Mouse (Mus musculus): ENCODE measurements at regions not wholly inside any gene's neighbourhood (a gene's known extent, or its start where the extent isn't known, plus 50 kb on each side); places are given as distances from the start of the nearest gene placed in this dataset.

GRCm38 (mm10) chr3:115599281-115599680, 115.6 kb downstream of the S1pr1 start:
- DNase-seq (ENCODE audit: low read depth in 1 of 2, low spot score in 2 of 2), result no peak

DNA sequence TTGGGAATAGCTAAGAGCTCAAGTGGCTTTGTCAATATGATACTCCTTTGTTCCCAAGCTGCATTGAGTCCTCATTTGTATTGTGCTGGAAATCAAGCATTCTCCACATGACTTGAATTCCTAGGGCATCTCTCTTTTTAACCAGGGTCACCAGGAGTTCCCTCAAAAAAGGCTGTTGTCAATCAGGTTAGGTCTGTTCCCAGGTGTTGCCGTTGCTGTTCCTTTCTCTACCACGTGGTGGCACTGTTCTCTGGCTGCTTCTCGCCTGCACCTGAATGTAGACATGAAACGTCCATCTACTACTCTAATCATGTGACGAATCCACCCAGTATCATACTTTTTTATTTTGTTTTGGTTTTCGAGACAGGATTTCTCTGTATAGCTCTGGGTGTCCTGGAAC, 118.3 kb downstream of the S1pr1 start:
- DNase-seq (ENCODE audit: low read depth in 1 of 2, low spot score in 2 of 2), result peak in 1 of 2 experiments; percentile 39

DNA sequence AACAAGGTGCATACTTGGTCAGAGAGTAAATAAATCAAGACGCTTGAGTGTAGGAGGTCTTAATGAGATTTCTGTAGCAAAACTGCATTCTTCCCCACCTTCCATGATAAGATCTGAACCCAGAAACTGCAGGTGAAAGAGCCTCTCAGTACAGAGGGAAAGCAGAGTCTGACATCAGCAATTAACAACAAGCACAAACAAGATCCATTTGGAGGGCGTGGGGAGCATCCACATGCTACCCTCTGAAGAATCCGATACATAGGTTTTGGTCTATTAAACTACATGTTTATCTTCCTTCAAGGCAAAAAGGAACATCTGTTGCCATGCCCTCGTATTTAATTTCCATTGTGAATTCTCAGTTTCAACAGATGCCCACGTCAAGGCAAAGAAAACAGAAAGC, 124.2 kb downstream of the S1pr1 start:
- no peak for DNase-seq (ENCODE audit: low read depth in 1 of 2, low spot score in 2 of 2)

- DNase-seq (ENCODE audit: low read depth in 1 of 2, low spot score in 2 of 2), result no peak
These were observed 126.3 kb downstream of the S1pr1 start for GRCm38 (mm10) chr3:115588585-115588984.

DNA sequence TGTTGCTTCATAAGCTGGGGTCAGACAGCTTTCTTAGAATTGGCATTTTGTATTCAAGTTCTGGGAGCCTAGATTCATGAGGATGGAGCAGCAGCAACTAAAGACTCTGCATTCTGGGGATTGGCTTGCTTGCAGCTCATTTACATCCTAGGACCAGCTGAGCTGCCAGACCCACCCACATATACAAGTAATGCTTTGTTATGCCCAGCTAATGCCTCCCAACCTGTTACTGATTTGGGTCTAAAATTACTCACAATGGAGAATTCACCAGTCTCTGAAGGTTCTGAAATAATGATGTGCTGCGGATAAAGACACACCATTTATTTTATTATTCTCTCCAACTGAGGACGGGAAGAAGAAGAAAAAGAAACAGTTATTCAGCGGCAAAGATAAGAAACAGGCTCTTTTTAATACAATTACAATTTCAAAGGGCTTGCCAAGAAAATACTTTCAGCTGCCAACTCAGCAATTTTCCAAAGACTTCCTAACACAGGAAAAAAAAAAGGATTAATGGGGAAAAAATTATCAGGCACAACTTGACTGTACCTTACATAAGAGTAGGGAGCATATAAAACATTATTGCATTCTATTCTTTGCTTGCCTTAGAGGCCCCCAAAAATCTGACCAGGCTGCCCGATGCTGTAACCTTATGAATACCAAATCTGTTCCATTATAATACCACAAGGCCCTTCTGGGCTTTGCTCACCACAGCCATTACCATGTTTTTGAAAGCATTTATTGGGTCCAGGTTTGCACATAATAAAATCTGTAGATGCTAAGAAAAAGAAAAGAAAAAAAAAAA, 134.5 kb downstream of the S1pr1 start:
- no peak for DNase-seq (ENCODE audit: low read depth in 1 of 2, low spot score in 2 of 2)

DNA sequence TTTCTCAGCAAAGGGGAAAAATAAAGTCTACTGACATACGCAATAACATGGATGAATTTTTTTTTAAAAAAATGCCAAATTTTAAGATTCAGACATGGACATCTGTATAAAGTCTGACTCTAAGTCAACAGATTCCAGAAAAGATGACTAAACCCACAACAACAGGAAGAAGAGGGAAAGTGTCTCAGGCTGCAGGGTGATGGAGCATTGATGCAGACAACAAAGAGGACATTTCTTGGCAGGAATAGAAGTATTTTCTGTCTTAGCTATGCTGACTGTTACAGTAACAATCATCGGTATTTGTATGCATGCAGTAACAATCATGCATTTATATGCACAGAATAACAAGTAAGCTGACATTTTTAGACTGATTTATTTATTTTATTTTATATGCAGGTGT, 139.5 kb downstream of the S1pr1 start:
- no peak for DNase-seq (ENCODE audit: low read depth in 1 of 2, low spot score in 2 of 2)

DNA sequence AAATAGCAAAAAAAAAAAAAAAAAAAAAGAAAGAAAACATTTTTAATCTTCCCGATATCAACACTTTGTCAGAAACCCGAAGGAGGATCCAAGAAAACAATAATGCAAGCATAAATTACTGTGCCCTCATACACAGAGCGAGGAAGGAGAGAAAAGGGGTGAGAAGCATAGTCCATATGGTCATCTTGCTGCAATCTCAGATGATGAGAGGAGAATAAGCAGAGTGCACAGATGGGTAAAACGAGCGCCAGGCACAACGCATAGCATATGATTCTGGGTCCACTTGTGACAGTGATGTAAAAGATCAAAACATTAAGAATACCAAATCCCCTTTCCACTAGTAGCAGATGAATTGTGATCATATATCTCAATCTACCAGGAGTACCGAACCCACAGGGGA, 152.1 kb downstream of the S1pr1 start:
- no peak for DNase-seq (ENCODE audit: low read depth in 1 of 2, low spot score in 2 of 2)

GRCm38 (mm10) chr3:115554809-115555708, 159.8 kb downstream of the S1pr1 start:
- no peak for DNase-seq (ENCODE audit: low read depth in 1 of 2, low spot score in 2 of 2)

GRCm38 (mm10) chr3:115553848-115554515, 160.9 kb downstream of the S1pr1 start:
- DNase-seq (ENCODE audit: low read depth in 1 of 2, low spot score in 2 of 2), result no peak

GRCm38 (mm10) chr3:115541789-115542188, 173.1 kb downstream of the S1pr1 start:
- no peak for DNase-seq (ENCODE audit: low read depth in 1 of 2, low spot score in 2 of 2)

GRCm38 (mm10) chr3:115538355-115538754, 176.5 kb downstream of the S1pr1 start:
- DNase-seq (ENCODE audit: low read depth in 1 of 2, low spot score in 2 of 2), result no peak

- no peak for DNase-seq (ENCODE audit: low read depth in 1 of 2, low spot score in 2 of 2)
These were observed 182.6 kb downstream of the S1pr1 start for GRCm38 (mm10) chr3:115532141-115532735.

DNA sequence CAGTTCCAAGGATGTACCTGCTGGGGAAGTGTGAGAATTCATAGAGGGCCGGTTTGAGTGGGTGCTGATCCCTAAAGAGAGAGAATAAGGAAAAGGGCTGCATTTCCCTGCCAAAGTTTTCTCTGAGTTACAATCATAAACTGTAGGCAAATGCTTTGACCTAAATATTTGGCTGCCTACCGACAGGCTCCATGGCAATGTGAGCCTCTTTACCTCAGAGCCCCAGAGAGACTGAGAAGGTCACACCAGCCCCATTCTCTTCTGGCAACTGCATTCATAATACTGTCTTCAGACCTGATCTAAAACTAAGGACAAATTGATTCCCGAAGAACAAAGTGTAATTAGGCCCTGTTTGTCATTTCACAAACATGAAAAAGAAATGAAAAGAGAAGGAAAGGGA, 184.4 kb downstream of the S1pr1 start:
- no peak for DNase-seq (ENCODE audit: low read depth in 1 of 2, low spot score in 2 of 2)

GRCm38 (mm10) chr3:115529918-115530317, 185.0 kb downstream of the S1pr1 start:
- no peak for DNase-seq (ENCODE audit: low read depth in 1 of 2, low spot score in 2 of 2)

- DNase-seq (ENCODE audit: low read depth in 1 of 2, low spot score in 2 of 2), result no peak
These were observed 191.4 kb downstream of the S1pr1 start for GRCm38 (mm10) chr3:115523515-115523914.

GRCm38 (mm10) chr3:115515645-115516044, 199.2 kb downstream of the S1pr1 start:
- no peak for DNase-seq (ENCODE audit: low read depth in 1 of 2, low spot score in 2 of 2)

DNA sequence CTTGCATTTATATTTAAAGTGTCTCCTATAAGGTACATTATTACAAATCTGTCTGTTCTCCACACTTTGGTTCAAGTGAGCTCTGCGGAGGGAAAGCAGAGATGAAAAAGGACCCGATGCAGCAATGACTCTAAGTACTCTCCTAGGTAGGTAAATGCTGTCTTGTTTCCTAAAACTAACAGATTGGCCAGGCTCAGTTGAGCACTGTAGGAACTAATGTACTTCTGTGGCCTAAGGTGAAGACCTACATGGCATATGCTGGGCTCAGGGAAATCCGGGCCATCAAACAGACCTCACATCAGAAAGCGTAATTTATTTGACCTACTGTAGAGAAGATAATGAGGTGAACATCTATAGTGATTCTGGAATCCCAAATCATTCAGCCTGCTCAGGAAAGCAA, 205.2 kb downstream of the S1pr1 start:
- DNase-seq (ENCODE audit: low read depth in 1 of 2, low spot score in 2 of 2), result no peak

DNA sequence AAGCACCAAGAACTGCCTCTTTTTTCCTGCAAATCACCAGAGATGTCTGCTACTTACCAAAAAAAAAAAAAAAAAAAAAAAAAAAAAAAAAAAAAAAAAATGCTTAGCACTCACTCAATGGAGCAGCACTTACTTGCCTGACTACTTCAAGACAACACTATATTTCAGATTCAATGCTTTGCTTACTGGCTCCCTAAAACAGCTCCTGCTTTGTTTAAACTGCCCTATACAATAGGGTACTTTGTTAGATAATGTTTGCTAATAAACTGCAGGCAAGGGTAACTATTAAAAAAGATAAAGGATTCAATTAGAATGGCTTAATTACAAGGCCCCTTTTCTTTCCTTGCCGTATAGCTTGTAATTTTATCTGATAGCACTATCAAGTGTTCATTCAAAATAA, 217.5 kb downstream of the S1pr1 start:
- no peak for DNase-seq (ENCODE audit: low read depth in 1 of 2, low spot score in 2 of 2)

- no peak for DNase-seq (ENCODE audit: low read depth in 1 of 2, low spot score in 2 of 2)
These were observed 218.8 kb downstream of the S1pr1 start for GRCm38 (mm10) chr3:115496110-115496509.

GRCm38 (mm10) chr3:115495692-115496091, 219.2 kb downstream of the S1pr1 start:
- DNase-seq (ENCODE audit: low read depth in 1 of 2, low spot score in 2 of 2), result no peak

GRCm38 (mm10) chr3:115468980-115469379, 245.9 kb downstream of the S1pr1 start:
- no peak for DNase-seq (ENCODE audit: low read depth in 1 of 2, low spot score in 2 of 2)
